Mouse (Mus musculus) gastrocnemius, postnatal 10 days (tissue): Measurements from ENCODE around the gene Sugt1. TPM values are rescaled to one million over a fixed set of nuclear protein-coding genes. Genes with fewer than 3 reads are reported as not detected.

Experiments used
- DNase-seq: peaks from one replicate; pipeline ENCODE4 v3.0.0; 2021; ENCODE audit warnings: mixed read lengths
- microRNA-seq, 2 experiments: library from miRNA; unstranded; fragments of <30 nt; microRNA quantifications; one replicate each; pipeline ENCODE4 v1.2.0; 2021
- total RNA-seq, 2 experiments: library from RNA; stranded (reverse); gene quantifications; 2 replicates each; pipeline ENCODE4 v1.2.3; 2021

Gene Sugt1
- total RNA-seq, 2 experiments from 2014 or later, result 66.2 to 71.1 TPM

DNA sequence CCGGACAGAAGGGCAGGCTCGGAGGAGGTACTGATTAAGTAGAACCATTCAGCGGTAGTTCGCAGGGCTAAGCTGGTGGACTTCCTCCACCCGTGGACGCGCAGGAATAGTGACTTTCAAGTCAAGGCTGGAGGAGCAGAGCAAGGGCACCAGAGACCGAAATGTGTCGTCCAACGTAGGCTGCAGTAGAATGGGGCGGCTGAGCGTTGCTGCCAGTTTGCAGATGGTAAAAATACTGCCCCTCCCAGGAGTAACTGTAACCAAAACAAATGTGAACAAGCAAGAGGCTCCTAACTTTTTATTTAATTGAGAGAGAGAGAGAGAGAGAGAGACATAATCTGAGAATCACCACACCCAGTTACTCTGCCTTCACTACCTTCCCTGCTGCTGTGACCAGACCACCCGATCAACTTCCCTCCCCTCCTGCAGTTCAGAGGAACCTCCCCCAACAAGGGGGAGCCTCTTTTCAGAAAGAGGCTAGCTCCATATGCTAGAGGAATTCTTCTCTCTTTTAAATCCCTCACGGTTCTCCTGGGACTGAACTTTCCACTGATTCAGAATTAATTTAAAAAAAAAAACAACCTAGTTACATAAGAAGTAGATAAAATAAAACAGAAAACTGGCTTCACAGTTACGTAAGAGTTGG lies 89.7 kb downstream of the Sugt1 start:
- DNase-seq, result no peak

DNA sequence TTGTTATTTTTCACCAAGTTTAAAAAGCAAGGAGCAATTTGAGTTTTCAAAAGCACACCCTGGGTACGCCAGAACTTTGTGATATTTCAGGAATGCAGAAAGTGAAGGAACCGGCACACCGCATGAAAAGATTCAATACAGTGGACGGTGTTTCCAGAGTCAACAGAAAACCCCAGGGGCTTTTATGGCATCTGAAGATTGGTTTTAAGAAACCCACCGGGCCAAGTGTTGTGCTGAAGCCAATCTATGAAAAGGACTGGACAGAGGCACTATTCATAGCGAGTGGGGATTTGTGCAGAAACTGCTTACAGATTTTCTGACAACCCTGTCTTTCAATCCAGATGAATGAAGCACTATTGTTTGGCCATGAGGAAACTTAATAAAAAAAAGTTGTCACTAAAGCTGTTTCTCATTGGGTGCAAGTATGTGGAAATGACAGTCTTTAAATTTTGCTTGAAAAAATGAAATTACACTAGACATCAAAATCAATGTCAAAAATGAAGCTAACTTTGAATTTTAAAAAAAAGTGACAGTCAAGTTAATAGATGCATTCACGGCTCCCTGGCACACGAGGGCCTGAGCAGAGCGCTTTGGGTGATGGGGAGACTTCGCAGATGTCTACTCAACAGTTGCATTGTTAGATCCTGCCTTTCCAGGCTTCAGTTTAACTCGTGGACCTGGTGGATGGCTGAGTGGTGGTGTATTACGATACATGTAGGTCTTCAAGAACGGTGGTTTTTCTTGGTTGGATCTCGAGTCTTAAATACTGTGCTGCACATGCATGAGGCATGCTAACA lies 90.6 kb downstream of the Sugt1 start:
- DNase-seq, result no peak

DNA sequence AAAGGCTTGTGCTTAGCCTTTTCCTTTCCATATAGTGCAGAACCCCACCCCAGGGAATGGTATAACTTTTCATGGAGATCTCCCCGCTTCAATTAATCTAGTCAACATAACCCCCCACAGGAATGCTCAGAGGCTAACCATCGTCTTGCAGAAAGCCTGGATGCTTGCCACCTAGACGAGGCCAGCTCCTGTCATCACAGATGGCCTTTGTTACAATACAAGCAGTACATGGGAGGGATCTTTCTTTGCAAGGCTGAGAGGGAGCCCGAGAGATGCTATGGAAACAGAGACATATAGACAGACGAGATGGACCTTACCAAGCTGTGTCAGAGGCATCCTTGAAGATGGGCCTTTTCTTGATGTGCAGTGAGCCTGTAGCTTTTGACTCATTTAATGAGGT lies 93.2 kb downstream of the Sugt1 start:
- no peak for DNase-seq

Small RNAs within 50 kb of the gene (microRNA-seq; reads per million reads assigned to microRNA genes)
- gene Gm27857, result 0 reads per million in 2 experiments

Other genes starting within 250 kb of the Sugt1 start
- 10 to 100 TPM; 15.5 to 21.0 TPM for gene Naa16, start 196.9 kb upstream of the Sugt1 start, total RNA-seq
- 1 to 10 TPM; 4.7 to 6.9 TPM for gene Mtrf1, start 189.9 kb upstream of the Sugt1 start, total RNA-seq
- 1 to 10 TPM; 8.6 to 9.2 TPM for gene Kbtbd7, start 161.2 kb upstream of the Sugt1 start, total RNA-seq
- under 1 TPM; 0.38 to 0.45 TPM for gene Kbtbd6, start 135.9 kb upstream of the Sugt1 start, total RNA-seq
- 10 to 100 TPM in 1 of 2 experiments, 1 to 10 TPM in 1; 8.7 to 11.3 TPM for gene Elf1, start 106.5 kb upstream of the Sugt1 start, total RNA-seq
- gene Wbp4, start 106.2 kb upstream of the Sugt1 start, total RNA-seq, result 10 to 100 TPM; 25.1 to 26.9 TPM
- 1 to 10 TPM; 1.2 to 3.0 TPM for gene Cnmd, start 74.5 kb downstream of the Sugt1 start, total RNA-seq
- gene Pcdh8, start 183.6 kb downstream of the Sugt1 start, total RNA-seq, result under 1 TPM in 1 of 2 experiments, not detected in 1; 0.18 TPM